9 mouse cellular contexts compared by ENCODE assay signal in the genomic region with DNA sequence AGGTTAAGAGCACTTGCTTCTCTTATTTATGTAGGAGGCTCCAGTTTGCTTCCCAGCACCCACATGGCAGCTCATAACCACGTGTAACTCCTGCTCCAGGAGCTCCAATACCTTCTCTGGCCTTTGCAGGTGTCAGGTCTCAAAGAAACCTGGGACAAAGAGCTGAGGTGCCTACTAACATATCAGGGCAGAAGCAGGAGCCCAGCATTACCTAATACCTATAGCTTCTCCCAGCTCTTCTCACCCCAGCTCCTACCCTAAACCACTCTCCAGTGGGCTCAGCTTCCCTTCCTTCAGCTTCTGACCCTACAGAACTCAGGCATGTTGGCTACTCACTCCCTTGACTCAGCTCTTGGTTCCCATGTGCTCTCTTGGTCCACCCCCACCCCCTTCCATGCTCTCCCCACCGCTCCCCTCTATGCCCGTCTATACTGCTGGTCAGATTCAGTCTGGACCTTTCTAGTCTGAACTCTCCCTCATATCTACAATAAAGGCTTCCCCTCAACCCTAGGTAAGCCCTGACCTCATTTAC. TPM values are rescaled to one million over a fixed set of nuclear protein-coding genes. Genes with fewer than 3 reads are reported as not detected.
DNase-seq lines count a peak whose midpoint lies in the region; ATAC-seq lines count a peak whose summit lies in the region.
"Had no signal": no experiment of that assay in that cellular context is flagged by ENCODE, and none has a peak within 500 bp of the region (broad histone marks: within the 10 kb centered on the region; RNA-seq: fewer than 3 reads in every experiment).

No protein-coding gene starts in this region.

- no peaks in the 10 kb centered on the region for H3K9me3 ChIP-seq in lung, embryonic 16.5 days (ENCODE audit: control insufficient read depth, low read length)
- no peaks in the 10 kb centered on the region for H3K9me3 ChIP-seq in forebrain, embryonic 12.5 days
- no peaks in the 10 kb centered on the region for H3K9me3 ChIP-seq in limb, embryonic 13.5 days
- H3K9me3 ChIP-seq in neural tube, embryonic 15.5 days (replicated peaks): no peaks in the 10 kb centered on the region

- no peak overlapping the region for H3K9ac ChIP-seq in lung, embryonic 16.5 days (ENCODE audit: low read length)
- H3K9ac ChIP-seq in forebrain, embryonic 12.5 days: 0 out of 2 replicates have a peak overlapping the region, but pooled peaks have one; percentile 77
- H3K9ac ChIP-seq in limb, embryonic 13.5 days: no peak overlapping the region
- H3K9ac ChIP-seq in neural tube, embryonic 15.5 days (replicated peaks): no peak overlapping the region

- H3K36me3 ChIP-seq in lung, embryonic 16.5 days (ENCODE audit: control insufficient read depth, insufficient read depth, low read length): peaks cover 7% of the 10 kb centered on the region; the same call in 1 of the 2 replicates
- H3K36me3 ChIP-seq in forebrain, embryonic 12.5 days (replicated peaks): peaks cover 28% of the 10 kb centered on the region
- peaks cover 33% of the 10 kb centered on the region for H3K36me3 ChIP-seq in limb, embryonic 13.5 days
- H3K36me3 ChIP-seq in neural tube, embryonic 15.5 days: peaks cover 22% of the 10 kb centered on the region

- H3K27me3 ChIP-seq in lung, embryonic 16.5 days (ENCODE audit: control insufficient read depth, insufficient read depth, low read depth, low read length): no peaks in the 10 kb centered on the region
- H3K27me3 ChIP-seq in forebrain, embryonic 12.5 days: no peaks in the 10 kb centered on the region
- H3K27me3 ChIP-seq in limb, embryonic 13.5 days: no peaks in the 10 kb centered on the region
- no peaks in the 10 kb centered on the region for H3K27me3 ChIP-seq in neural tube, embryonic 15.5 days (replicated peaks)

- DNase-seq in lung, adult 18-20 months: no peak
- no peak for DNase-seq in cerebellum, adult 11 months
- DNase-seq: cerebellum, postnatal 36 days; kidney, adult 11 months had no signal

- no peak overlapping the region for H3K27ac ChIP-seq in lung, embryonic 16.5 days (ENCODE audit: low read length)
- H3K27ac ChIP-seq in forebrain, embryonic 12.5 days: no peak overlapping the region
- no peak overlapping the region for H3K27ac ChIP-seq in limb, embryonic 13.5 days
- H3K27ac ChIP-seq in neural tube, embryonic 15.5 days (replicated peaks): no peak overlapping the region

- H3K4me1 ChIP-seq in lung, embryonic 16.5 days (replicated peaks; ENCODE audit: control insufficient read depth, insufficient read depth, low read length): peaks cover 14% of the 10 kb centered on the region
- H3K4me1 ChIP-seq in forebrain, embryonic 12.5 days: peaks cover 30% of the 10 kb centered on the region
- H3K4me1 ChIP-seq in limb, embryonic 13.5 days: peaks cover 27% of the 10 kb centered on the region
- H3K4me1 ChIP-seq in neural tube, embryonic 15.5 days: peaks cover 31% of the 10 kb centered on the region

- H3K4me3 ChIP-seq in lung, embryonic 16.5 days (ENCODE audit: low read length): no peak overlapping the region
- peak overlapping the region; percentile 67 for H3K4me3 ChIP-seq in forebrain, embryonic 12.5 days (replicated peaks)
- peak overlapping the region; percentile 63 for H3K4me3 ChIP-seq in limb, embryonic 13.5 days
- H3K4me3 ChIP-seq in neural tube, embryonic 15.5 days (replicated peaks): peak overlapping the region; percentile 59

- peak overlapping the region; percentile 87; the same call in 1 of the 2 replicates for H3K4me2 ChIP-seq in lung, embryonic 16.5 days (ENCODE audit: low read depth, low read length)
- peak overlapping the region; percentile 58 for H3K4me2 ChIP-seq in forebrain, embryonic 12.5 days
- H3K4me2 ChIP-seq in limb, embryonic 13.5 days (replicated peaks): peak overlapping the region; percentile 73
- H3K4me2 ChIP-seq in neural tube, embryonic 15.5 days: peak overlapping the region; percentile 57

- WGBS in lung, embryonic 16.5 days: 68% methylated on average over 3 of the region's 3 CpGs
- 83% methylated on average over 3 of the region's 3 CpGs for WGBS in forebrain, embryonic 12.5 days
- 82% methylated on average over 3 of the region's 3 CpGs for WGBS in limb, embryonic 13.5 days
- 89% methylated on average over 3 of the region's 3 CpGs for WGBS in neural tube, embryonic 15.5 days

- ATAC-seq in lung, embryonic 16.5 days (ENCODE audit: low read depth): no peak
- ATAC-seq in forebrain, embryonic 12.5 days (ENCODE audit: low FRiP score): no peak
- no peak for ATAC-seq in limb, embryonic 13.5 days (ENCODE audit: low FRiP score, low read depth)
- no peak for ATAC-seq in neural tube, embryonic 15.5 days (ENCODE audit: low FRiP score)
- ATAC-seq in cerebellum, adult (ENCODE audit: insufficient number of reproducible peaks, low FRiP score, low TSS enrichment): no peak

RNA-seq across cellular contexts. Expression of a gene that starts 1.5 kb away (rescaled TPM):
- polyA plus RNA-seq in lung, embryonic 16.5 days (2015; fragmentation: Nextera tagmentation; extraction: Ambion mirVana): 13.2 and 16.6 TPM in 2 replicates
- 13.2 and 14.1 TPM in 2 replicates for polyA plus RNA-seq in forebrain, embryonic 12.5 days (2016; fragmentation: Nextera tagmentation; extraction: Ambion mirVana)
- 14.6 and 14.9 TPM in 2 replicates for polyA plus RNA-seq in limb, embryonic 13.5 days (2015; fragmentation: Nextera tagmentation; extraction: Ambion mirVana)
- 9.6 and 10.9 TPM in 2 replicates for polyA plus RNA-seq in neural tube, embryonic 15.5 days (2015; fragmentation: Nextera tagmentation; extraction: Ambion mirVana)

RNA-seq across cellular contexts. Expression of a gene that starts 1.9 kb away (rescaled TPM):
- 11.4 and 11.6 TPM in 2 replicates for polyA plus RNA-seq in lung, embryonic 16.5 days (2015; fragmentation: Nextera tagmentation; extraction: Ambion mirVana)
- 27.1 and 28.3 TPM in 2 replicates for polyA plus RNA-seq in forebrain, embryonic 12.5 days (2016; fragmentation: Nextera tagmentation; extraction: Ambion mirVana)
- 16.7 and 17.5 TPM in 2 replicates for polyA plus RNA-seq in limb, embryonic 13.5 days (2015; fragmentation: Nextera tagmentation; extraction: Ambion mirVana)
- polyA plus RNA-seq in neural tube, embryonic 15.5 days (2015; fragmentation: Nextera tagmentation; extraction: Ambion mirVana): 19.6 and 22.2 TPM in 2 replicates
